Mouse (Mus musculus): ENCODE measurements around the gene Gm19684.
"Not testable (repeated sequence)": the region's sequence is repeated elsewhere in the genome, so short reads cannot be mapped to it uniquely, and the experiment has no call there.

Gene Gm19684

DNA sequence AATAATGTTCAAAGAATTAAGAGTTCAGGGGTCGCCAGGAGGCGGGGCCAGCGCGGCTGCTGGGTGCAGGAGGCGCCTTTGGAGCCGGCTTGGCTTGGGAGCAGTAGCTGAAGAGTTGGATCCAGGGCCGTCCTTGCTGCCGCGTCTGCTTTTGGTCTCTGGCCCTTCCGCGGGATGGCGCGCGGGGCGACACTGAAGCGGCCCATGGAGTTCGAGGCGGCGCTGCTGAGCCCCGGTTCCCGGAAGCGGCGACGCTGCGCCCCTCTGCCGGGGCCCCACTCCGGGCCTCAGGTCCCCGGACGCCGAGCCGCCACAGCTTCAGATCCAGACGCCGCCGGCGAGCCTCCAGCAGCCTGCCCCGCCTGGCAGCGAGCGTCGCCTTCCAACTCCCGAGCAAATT lies 57.5 kb downstream of the Gm19684 start:
- not testable (repeated sequence) for DNase-seq

Data from lung, adult 18-20 months (tissue).